Mouse (Mus musculus): ENCODE data around the gene Sult1a1. TPM values are rescaled to one million over a fixed set of nuclear protein-coding genes. Genes with fewer than 3 reads are reported as not detected.

Sult1a1 gene
- polyA plus RNA-seq (2015; fragmentation: Nextera tagmentation; extraction: Ambion mirVana), result 27.9 and 56.4 TPM in 2 replicates

GRCm38 (mm10) chr7:126676207-126676606 is at the start of gene Sult1a1:
Sult1a1 (minus strand) TSS chr7:126676432.

DNA sequence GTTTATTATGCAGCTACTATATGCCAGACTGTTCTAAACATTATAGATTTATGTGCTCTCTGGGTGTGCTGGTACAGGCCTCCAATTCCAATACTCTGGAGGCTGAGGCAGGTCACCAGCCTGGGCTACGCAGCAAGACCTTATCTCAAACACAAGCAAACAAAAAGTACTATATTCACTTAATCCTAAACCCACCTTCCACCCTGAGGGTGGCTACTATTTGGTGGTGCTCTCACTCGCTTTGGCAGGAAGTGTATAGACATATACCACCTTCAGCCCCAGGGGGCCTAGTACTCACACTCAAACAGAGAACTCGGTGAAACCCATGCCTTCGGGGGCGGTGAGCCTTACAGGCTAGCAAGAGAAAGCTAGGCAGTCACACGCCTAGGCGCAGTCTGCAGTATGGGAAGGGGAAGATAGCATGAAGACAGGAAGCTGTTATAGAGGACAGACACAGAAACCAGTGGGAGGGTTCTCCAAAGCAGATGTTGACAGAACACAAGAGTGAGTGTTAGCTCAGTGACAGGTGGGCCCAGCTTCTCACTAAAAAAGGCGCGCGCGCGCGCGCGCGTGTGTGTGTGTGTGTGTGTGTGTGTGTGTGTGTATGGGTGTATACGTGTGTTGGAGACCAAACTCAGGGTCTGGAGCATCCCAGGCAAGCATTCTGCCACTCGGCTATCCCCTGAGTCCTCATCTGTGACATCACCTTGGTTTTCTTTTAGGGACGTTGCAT is 31.4 kb upstream of the Sult1a1 start, which contains the start of gene Coro1a:
Gene Coro1a, minus strand, starts transcription at position 346 of the 733 bp plus-strand sequence.

DNA sequence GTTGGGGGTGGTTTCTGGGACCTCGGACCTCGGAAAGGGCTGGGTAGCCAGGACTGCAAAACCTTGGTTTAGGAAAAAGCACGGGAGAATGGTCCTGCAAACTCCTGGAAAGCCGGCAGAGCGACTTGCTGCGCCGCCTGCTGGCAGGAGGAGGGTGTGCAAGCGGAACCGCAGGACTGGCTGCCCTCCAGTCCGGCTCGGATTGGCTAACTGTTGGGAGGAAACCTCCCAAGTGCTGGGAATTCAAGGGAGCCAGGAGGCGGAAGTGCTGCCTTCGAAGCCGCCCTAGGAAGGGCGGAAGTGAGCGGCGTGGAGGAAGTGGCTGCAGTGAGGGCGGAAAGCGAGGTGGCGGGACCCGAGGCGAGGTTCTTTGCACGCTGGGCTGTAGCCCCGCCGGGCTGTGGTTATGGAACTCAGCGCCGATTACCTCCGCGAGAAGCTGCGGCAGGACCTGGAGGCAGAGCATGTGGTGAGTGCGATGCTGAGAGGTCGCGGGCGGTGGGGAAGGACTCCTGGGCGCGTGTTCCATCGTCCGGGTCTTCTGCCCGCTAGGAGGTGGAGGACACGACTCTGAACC is 19.5 kb upstream of the Sult1a1 start, which contains the start of gene Slx1b:
Gene Slx1b, minus strand, starts transcription at position 154 of the 577 bp plus-strand sequence.

GRCm38 (mm10) chr7:126695210-126695611 is 19.0 kb upstream of the Sult1a1 start, which contains the start of gene Bola2:
Bola2 (plus strand) TSS chr7:126695401.

DNA sequence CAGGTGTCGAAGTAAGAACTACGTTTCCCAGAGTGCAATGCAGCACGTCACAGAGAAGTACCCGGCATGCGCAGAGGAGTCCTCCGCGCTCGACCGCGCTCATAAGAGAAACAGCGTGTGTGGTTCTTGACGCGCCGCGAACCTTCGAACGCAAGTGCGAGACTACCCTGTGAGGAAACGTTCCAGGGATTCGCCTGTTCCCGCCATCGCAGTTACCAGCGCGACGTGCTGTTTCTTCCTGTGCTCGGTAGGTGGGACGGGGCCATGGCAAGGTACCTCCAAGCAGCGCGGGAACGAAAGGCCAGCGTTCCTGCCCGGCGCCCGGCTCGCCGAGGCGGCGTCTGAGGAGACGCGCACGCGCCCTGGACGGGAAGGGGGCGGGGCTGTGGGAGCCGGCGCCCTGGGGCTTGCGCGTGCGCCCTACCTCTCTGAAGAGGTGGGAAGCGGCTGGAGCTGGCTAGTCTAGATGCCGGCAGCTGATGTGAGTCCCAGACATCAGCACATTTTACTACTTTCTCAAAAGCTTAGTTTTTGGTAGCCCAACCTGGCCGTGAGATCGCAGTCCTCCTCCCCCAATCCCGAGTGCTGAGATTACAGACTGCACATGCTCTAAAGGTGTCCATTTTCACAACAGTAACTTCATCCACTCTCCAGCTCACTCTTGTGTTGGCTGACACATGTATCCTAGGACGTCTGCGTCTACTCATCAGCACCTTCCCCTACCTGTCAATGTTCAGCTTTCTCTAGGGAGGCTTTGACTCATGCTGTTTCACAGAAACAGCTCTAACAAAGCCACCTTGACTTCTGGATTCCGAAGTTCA is 26.8 kb downstream of the Sult1a1 start, which contains the start of gene Sgf29:
Gene Sgf29, plus strand, starts transcription at position 79 of the 821 bp plus-strand sequence.

DNA sequence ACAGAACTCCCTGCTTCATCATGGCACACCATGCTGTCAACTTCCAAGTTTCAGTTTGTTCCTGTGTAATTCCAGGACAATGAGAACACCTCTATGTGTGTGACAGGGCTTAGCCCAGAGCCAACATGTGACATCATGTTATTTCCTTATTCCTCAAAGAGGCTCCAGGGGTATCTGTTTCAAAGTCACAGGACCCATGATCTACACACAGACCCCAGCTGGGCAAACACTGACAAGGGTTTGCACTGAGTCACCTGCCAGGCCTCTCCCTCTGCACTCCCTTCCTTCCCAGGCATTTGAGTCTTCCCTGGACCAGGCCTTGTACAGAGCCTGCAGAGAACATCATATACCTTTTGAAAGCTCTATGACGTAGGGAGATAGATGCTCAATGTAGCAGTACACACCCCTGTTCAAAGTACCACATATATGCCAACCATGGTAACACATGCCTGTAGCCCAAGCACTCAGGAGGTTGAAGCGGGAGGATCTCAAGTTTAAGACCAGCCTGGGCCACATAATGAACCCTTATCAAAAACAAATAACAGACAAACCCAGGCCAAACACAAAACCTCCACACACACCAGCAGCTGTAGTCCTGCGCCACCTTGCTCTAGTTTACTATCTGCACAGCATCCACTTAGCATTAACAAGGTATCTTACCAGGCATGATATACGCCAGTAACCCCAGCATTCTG is 45.3 kb downstream of the Sult1a1 start, which contains the start of gene Nupr1:
Gene Nupr1, minus strand, starts transcription at position 38 of the 695 bp plus-strand sequence.

Other genes starting within 250 kb of the Sult1a1 start
- gene Rabep2, start 247.7 kb downstream of the Sult1a1 start, polyA plus RNA-seq (2015; fragmentation: Nextera tagmentation; extraction: Ambion mirVana), result 59.8 and 76.2 TPM in 2 replicates
- gene Atp2a1, start 213.3 kb downstream of the Sult1a1 start, polyA plus RNA-seq (2015; fragmentation: Nextera tagmentation; extraction: Ambion mirVana), result 6,071 and 7,311 TPM in 2 replicates
- gene Sh2b1, start 201.0 kb downstream of the Sult1a1 start, polyA plus RNA-seq (2015; fragmentation: Nextera tagmentation; extraction: Ambion mirVana), result 39.5 and 42.1 TPM in 2 replicates
- gene Tufm, start 189.1 kb downstream of the Sult1a1 start, polyA plus RNA-seq (2015; fragmentation: Nextera tagmentation; extraction: Ambion mirVana), result 120 and 126 TPM in 2 replicates
- 17.2 and 18.9 TPM in 2 replicates for gene Atxn2l, start 173.0 kb downstream of the Sult1a1 start, polyA plus RNA-seq (2015; fragmentation: Nextera tagmentation; extraction: Ambion mirVana)
- 125 and 130 TPM in 2 replicates for gene Eif3c, start 110.0 kb downstream of the Sult1a1 start, polyA plus RNA-seq (2015; fragmentation: Nextera tagmentation; extraction: Ambion mirVana)
- 0.72 and 1.1 TPM in 2 replicates for gene Apobr, start 91.5 kb downstream of the Sult1a1 start, polyA plus RNA-seq (2015; fragmentation: Nextera tagmentation; extraction: Ambion mirVana)
- 11.5 and 16.2 TPM in 2 replicates for gene Cln3, start 90.6 kb downstream of the Sult1a1 start, polyA plus RNA-seq (2015; fragmentation: Nextera tagmentation; extraction: Ambion mirVana)
- not detected in 2 replicates for gene Il27, start 81.5 kb downstream of the Sult1a1 start, polyA plus RNA-seq (2015; fragmentation: Nextera tagmentation; extraction: Ambion mirVana)
- gene Nupr1, start 45.6 kb downstream of the Sult1a1 start, polyA plus RNA-seq (2015; fragmentation: Nextera tagmentation; extraction: Ambion mirVana), result 28.9 and 66.2 TPM in 2 replicates
- gene Sgf29, start 27.1 kb downstream of the Sult1a1 start, polyA plus RNA-seq (2015; fragmentation: Nextera tagmentation; extraction: Ambion mirVana), result 17.4 and 21.8 TPM in 2 replicates
- gene Bola2, start 19.0 kb upstream of the Sult1a1 start, polyA plus RNA-seq (2015; fragmentation: Nextera tagmentation; extraction: Ambion mirVana), result 73.2 and 75.7 TPM in 2 replicates
- 3.7 and 5.2 TPM in 2 replicates for gene Slx1b, start 19.4 kb upstream of the Sult1a1 start, polyA plus RNA-seq (2015; fragmentation: Nextera tagmentation; extraction: Ambion mirVana)
- 12.8 and 18.1 TPM in 2 replicates for gene Coro1a, start 31.4 kb upstream of the Sult1a1 start, polyA plus RNA-seq (2015; fragmentation: Nextera tagmentation; extraction: Ambion mirVana)
- 40.3 and 40.6 TPM in 2 replicates for gene Mapk3, start 83.2 kb upstream of the Sult1a1 start, polyA plus RNA-seq (2015; fragmentation: Nextera tagmentation; extraction: Ambion mirVana)
- gene Gdpd3, start 89.9 kb upstream of the Sult1a1 start, polyA plus RNA-seq (2015; fragmentation: Nextera tagmentation; extraction: Ambion mirVana), result 1.2 and 2.3 TPM in 2 replicates
- gene Ypel3, start 100.5 kb upstream of the Sult1a1 start, polyA plus RNA-seq (2015; fragmentation: Nextera tagmentation; extraction: Ambion mirVana), result 155 and 192 TPM in 2 replicates
- 0.15 and 0.27 TPM in 2 replicates for gene Tbx6, start 105.1 kb upstream of the Sult1a1 start, polyA plus RNA-seq (2015; fragmentation: Nextera tagmentation; extraction: Ambion mirVana)
- 94.5 and 113 TPM in 2 replicates for gene Ppp4c, start 116.1 kb upstream of the Sult1a1 start, polyA plus RNA-seq (2015; fragmentation: Nextera tagmentation; extraction: Ambion mirVana)
- gene Fam57b, start 121.2 kb upstream of the Sult1a1 start, polyA plus RNA-seq (2015; fragmentation: Nextera tagmentation; extraction: Ambion mirVana), result 1.6 and 1.8 TPM in 2 replicates
- not detected in 2 replicates for gene 4930451I11Rik, start 155.2 kb upstream of the Sult1a1 start, polyA plus RNA-seq (2015; fragmentation: Nextera tagmentation; extraction: Ambion mirVana)
- gene Doc2a, start 171.0 kb upstream of the Sult1a1 start, polyA plus RNA-seq (2015; fragmentation: Nextera tagmentation; extraction: Ambion mirVana), result 0.24 and 0.37 TPM in 2 replicates
- 10.0 TPM in 2 replicates for gene Hirip3, start 185.5 kb upstream of the Sult1a1 start, polyA plus RNA-seq (2015; fragmentation: Nextera tagmentation; extraction: Ambion mirVana)
- 28.3 and 39.2 TPM in 2 replicates for gene Ino80e, start 185.9 kb upstream of the Sult1a1 start, polyA plus RNA-seq (2015; fragmentation: Nextera tagmentation; extraction: Ambion mirVana)
- gene Taok2, start 208.3 kb upstream of the Sult1a1 start, polyA plus RNA-seq (2015; fragmentation: Nextera tagmentation; extraction: Ambion mirVana), result 17.4 and 18.3 TPM in 2 replicates
- gene Tmem219, start 246.5 kb upstream of the Sult1a1 start, polyA plus RNA-seq (2015; fragmentation: Nextera tagmentation; extraction: Ambion mirVana), result 22.8 and 29.8 TPM in 2 replicates